Mouse (Mus musculus): Measurements from ENCODE around the gene Ppp1r17.
A peak's percentile ranks its signal among the peaks of the same experiment; 100 is the strongest.

The Ppp1r17 gene

DNA sequence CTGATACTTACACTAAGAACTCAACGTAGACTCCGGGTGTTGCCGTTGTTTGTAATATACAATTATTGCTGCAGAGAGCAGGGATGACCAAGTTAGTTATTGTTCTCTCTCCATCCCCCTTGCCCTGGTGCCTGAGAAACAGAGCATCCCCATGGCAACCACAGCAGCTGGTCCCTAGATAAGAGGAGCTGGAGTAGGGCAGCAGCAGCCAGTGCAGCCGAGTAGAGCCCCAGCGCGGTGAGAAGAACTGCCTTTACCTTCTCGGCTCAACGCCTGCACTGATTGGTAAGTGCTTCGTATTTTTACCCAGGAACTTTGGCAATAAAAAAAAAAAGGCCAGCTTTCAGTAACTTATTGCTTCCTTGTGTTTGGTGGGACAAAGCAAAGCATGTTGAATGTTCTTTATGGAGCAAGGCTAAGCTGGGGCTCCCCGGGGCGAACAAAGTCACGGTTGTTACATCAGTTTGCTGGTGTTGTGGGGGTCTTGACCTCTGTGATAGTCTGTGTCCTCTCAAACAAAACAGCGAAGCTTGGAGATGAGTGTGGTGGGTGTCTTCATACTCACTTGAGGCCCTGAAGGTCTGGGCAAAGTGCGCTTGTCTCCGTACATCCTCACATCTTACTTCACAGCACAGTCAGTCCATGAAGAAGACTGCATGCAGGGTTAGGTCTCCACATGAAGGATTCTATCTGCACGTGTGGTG is at the start of gene Ppp1r17:
Gene Ppp1r17, plus strand, starts transcription at position 207 of the 704 bp plus-strand sequence.
- no peak for DNase-seq (ENCODE audit: low spot score in 2 of 2)

DNA sequence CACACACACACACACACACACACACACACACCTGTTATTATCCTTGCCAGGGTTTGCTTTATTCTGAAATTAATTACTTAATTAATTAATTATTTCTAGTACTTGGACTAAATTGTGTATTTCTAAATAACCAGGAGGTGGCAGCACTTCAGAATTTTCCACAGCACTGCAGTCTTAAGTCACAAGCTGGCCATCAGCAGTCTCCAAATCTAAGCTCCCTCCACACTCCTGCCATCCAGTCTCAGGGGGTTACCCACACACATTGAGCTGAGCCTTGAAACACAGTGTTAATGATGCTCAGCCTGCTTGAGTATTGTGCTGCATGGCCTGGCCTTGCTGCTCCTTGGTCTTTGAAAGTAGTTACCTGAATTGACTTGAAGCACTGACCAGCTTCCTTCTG is 44.3 kb upstream of the Ppp1r17 start:
- DNase-seq (ENCODE audit: low spot score in 2 of 2) = no peak

DNA sequence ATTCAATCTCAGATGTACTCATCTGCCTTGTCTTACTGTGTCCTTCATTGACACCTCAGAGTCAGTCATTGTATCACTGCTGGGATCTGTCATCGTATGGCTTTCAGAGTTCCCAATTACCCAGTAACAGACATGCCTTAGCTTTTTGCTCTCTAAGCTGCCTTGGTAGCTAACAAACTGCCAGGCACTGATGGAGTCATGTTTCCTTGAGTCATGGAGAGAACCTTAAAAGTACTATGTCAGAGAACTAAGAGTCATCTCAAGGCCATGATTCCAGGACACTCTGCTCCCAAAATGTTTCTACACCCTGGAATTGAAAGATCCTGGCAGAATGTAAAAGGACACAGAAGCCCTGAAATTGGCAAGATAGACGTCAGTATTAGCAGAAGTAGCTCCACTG is 37.5 kb upstream of the Ppp1r17 start:
- no peak for DNase-seq (ENCODE audit: low spot score in 2 of 2)

DNA sequence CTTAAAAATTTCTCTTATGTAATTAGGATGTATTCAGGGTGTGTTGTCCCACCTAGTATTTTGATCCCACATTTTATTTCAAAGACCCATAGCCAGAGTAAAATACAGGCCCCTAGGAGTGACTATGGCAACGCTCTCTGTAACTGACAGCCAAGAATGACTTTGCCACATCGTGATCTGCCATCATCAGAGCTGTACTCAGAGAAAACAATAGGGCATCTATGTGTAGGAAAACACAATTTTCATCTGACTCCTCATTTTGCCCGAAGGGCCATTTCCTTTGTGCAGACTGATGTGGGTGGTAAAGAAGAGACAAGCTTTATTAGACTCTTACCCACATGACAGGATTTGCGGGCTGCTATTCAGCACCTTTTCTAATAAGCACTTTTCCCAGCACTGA is 8.6 kb upstream of the Ppp1r17 start:
- no peak for DNase-seq (ENCODE audit: low spot score in 2 of 2)

DNA sequence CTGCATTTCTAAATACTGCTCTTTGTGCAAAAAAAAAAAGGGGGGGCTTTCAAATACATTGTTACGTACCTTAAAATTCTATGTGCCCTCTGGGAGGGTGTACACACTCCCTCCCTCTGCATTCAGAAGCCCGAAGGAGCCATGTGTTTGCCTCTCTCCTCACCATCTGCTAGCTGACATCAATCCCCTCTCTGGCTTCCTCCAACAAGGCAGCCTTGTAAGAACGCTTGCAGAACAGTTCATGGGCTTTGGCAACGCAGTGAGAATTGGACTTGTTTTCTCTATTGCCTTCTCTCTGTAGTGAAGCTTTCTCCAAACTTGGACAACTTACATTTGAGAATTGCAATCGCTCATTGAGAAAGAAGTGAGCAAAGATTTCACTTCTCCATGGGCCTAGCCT is 4.9 kb upstream of the Ppp1r17 start:
- no peak for DNase-seq (ENCODE audit: low spot score in 2 of 2)

DNA sequence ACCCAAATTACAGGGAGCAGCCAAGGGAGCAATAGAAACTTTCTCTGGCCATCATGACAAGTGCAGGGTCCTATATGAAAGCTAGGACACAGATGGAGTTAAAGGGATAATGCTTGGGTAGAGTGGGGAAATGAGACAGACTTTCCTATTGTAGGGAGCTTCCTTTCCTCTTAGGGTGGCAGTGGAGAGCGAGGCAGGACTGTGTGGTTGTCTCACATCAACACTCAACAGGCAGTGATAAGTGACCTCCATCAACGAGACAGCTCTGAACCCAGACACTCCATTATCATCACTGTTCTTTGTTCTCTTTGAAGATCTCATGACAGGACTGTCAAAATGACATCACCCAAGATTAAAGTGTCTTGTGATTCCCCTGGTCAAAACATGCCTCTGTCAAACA is 2.3 kb downstream of the Ppp1r17 start:
- DNase-seq (ENCODE audit: low spot score in 2 of 2) = no peak

DNA sequence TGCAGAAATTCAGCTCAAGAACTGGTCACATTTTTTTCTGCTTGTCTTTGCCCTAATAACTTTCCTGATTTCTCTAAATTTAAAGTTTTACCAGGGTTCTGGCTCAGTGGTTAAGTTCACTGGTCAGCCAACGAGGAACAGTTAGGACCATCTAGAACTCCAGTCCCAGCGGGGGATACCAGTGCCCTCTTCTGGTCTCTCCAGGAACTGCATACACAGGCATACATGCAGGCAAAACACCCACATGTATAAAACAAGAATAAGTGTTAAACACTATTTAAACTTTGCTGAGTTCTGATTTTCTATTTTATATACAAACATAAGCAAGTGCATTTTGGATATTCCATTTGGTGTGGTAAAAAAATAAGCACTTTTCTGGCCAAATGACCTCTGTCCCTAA is 8.2 kb downstream of the Ppp1r17 start:
- no peak for DNase-seq (ENCODE audit: low spot score in 2 of 2)

DNA sequence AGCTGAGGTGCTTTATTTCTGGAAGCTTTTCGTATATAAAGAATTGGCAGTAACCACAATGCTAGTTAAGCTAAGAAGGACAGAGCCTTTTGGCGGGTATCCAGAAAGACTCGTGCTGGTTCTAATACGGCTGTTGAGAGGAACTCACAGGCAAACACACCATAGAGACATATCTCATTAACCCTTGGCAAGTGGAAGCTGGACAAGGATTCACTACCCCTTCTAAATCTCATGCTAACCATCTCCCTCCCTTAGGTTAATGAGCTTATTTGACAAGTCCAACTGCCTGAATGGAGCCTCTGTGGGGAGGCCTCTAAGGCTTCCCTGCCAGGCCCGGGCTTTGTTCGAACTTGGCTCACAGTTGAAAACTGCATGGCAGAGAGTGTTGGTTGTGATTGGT is 10.0 kb downstream of the Ppp1r17 start:
- DNase-seq (ENCODE audit: low spot score in 2 of 2) = no peak

DNA sequence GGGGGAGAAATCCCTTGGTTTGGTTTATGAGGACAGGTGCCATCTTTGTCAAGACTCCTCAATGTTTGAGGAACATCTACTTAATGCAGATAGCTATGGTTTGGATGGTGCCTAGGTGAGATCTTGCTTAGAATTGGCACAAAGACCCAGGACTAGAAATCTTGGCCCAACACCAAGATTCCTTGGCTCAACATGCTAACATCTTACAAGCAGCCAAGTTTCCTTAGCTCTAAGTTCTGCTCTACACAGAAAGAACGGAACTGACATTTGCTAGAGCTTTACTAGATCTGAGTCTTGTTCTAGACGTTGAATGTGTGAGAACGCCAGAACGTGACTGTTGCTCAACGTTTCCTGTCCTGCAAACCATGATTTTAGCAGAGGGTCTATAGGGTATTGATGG is 10.7 kb downstream of the Ppp1r17 start:
- DNase-seq (ENCODE audit: low spot score in 2 of 2) = no peak

DNA sequence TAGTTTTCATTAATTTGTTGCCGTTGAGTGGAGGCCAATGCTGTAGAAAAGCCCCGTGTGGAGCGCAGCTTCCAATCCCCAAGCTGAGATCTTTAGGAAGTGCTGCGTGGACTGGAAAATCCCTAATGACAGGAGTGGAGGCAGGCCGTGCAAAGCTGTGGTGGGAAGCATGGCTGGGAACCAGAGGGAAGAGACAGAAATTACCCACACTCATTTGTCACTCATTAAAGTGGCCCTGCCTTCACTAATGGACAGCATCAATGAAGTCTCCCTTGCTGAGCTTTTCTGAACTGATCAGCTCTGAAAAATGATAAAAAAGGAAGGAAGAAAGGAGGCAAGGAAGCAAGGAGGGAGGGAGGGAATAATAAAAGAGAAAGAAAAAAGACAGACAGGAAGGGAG is 12.7 kb downstream of the Ppp1r17 start:
- no peak for DNase-seq (ENCODE audit: low spot score in 2 of 2)

DNA sequence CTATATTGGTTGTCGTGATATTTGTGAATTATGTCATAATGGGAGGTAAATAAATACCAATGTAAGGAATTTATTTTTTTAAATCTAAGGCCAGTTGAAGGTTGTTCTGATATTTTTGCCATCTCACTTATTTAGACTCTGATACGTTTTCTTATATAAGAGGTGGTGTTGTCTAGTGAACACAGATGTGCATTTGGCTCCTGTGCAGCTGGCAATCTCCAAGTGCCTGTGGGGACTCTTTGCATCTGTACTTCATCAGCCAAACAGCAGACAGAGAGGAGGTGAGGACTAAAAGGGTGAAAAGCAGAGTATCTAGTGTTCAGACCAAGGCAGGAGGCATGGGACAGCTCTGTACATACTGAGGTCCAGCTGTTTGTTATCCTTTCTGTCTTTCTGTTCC is 14.9 kb downstream of the Ppp1r17 start:
- DNase-seq (ENCODE audit: low spot score in 2 of 2) = no peak

DNA sequence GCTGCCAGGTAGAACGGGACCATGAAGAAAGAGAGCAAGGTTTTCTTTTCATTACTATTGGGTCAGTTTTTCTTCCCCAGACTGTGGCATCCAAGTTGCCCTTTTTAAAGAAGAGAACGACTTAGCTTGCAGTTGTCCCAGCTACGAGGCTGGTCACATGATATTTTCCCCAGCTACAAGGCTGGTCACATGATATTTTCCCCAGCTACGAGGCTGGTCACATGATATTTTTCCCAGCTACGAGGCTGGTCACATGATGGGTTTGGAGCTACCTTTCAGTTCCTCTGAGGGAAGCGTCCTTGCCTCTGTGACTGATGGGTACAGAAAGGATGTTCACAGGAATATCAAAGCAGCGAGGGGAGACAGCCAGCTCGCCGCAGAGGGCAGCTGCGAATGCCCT is 17.8 kb downstream of the Ppp1r17 start:
- DNase-seq (ENCODE audit: low spot score in 2 of 2) = no peak

DNA sequence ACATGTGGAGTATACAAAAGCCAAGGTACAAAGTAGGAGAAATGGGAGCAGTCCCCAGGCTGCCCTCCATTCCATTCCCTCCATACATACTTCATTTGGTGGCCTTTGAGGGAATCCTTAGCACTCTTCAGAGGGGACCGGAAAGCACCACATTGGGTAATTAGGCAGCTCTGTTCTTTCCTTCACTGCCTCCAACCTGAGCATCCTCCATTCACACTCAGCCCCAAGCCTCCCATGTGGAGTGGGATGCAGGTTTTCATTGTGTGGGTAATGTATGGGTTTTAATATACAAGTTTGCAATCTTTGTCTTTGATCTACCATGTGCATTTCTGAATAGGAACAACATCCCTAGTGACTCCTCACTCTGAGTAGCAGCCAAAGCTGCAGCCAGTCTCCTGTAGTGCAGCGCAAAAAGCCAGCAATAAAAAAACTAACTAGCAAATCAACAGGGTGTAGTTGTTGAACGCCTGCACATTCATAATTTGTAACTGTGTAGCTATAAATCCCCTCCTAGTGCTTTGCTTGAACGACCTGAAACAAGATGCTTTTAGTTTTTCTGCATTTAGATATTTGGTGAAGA is 22.3 kb downstream of the Ppp1r17 start:
- DNase-seq (ENCODE audit: low spot score in 2 of 2) = no peak

DNA sequence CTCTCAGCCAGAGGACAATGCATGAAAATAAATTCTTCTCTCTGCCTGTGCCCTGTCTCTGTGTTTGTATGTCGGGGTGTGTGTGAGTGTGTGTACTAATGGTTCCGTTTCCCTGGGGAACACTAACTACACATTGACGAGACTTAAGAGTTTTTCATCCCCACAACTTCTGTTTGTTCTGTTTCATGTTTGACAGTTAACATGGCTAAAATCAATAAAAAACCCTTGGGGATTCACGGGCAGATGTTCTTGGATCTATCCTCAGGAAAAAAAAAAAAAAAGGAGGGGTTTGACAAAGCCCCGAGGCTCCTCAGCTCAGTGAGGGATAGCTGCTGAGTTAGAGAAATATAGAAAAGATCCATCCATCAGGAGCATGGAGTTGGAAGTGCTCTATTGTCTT is 27.0 kb downstream of the Ppp1r17 start:
- DNase-seq (ENCODE audit: low spot score in 2 of 2) = no peak

DNA sequence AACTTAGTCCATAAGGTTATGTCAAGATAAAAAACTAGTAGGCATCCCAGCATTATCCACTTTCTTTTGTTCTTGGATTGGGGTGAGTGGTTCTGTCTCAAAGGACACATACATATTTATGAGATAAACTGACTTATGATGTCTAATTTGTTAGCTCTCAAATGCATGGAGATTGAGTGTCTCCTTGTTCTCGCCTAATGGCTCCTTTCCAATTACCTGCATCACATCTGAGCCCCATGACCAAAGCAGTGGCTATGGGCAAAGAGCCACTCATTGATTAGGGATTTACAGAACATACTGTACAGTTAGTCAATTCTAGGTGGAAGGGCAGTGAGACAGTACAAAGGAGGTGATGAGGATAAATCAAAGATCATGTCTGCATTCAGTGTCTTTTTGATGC is 27.4 kb downstream of the Ppp1r17 start:
- no peak for DNase-seq (ENCODE audit: low spot score in 2 of 2)

DNA sequence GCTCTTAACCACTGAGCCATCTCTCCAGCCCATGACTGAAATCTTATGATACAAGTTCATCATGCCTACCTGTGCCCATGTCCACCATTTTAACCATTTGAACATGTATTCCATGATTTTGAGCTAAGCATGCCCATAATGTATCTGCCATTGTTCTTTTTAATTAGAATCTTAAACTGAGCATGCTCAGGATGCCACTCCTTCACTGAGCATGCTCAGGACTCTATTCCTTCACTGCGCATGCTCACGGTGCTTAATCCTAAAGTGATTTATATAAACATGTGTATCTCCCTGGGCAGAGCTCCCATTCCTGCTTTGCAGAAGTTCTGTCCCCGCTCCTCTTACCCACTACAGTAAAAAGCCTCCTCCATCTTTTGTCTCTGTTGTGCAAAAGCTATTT is 31.3 kb downstream of the Ppp1r17 start:
- DNase-seq (ENCODE audit: low spot score in 2 of 2) = no peak

DNA sequence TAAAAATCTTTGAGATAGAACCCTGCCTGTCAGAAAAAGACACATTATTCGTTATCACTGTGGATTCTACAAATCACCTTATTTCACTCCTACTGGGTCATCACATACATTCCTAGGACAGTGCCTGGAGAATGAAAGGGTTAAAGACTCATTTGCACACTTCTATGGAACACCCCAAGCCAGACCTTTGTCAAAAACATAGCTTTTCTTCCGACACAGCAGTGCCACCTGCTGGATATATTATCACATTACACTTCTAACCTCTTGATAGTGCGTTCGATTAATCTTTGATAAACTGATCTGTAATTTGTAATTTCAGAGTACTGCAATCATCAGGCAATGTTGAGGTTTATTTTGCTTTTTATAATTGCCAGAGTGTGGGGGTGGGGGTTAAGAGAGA is 31.8 kb downstream of the Ppp1r17 start:
- no peak for DNase-seq (ENCODE audit: low spot score in 2 of 2)

DNA sequence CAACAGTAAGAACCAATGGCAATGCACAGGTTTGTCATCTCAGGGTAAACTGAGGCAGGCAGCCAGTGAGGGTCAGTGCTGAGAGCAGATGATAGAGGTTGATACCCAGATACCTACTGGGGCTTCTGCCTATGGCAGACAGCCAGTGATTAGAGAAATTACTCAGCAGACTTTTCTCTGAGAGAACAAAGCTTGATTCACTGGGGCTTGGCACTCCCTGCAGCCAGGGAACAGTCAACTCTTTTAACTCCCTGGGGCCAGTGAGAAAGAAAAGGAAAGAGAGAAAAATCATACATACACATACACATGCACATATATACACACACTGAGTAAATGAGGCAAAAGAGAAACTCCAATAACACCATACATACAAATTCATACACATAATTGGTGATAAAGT is 46.4 kb downstream of the Ppp1r17 start:
- no peak for DNase-seq (ENCODE audit: low spot score in 2 of 2)

DNA sequence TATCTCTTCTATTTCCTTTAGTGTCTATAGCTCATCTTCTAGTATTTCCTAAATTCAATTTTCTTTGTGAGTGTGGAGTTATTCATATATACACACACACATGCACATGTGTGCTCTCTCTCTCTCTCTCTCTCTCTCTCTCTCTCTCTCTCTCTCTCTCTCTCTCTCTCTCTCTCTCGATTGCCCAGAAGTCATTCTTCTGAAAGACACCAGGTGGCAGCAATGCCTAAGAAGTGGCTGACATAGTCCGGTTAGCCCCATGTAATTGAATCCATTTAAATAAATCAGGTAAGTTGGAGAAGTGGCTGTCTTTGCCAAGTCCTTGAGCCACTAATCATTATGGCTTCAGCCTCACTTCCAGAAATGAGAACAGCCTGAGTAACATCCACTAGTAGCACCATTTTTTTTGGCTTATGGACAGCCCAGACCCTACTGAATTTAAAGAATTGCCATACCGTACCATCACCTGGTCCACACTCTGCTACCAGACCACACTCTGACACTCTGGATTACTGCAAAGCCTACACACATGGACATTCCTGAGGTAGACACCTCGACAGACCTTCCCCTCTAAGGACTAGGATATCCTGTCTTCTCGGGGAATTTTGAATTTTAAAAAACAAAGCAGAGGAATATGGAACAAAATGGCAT is 49.5 kb downstream of the Ppp1r17 start:
- DNase-seq (ENCODE audit: low spot score in 2 of 2) = peak in 1 of 2 experiments; percentile 20

DNA sequence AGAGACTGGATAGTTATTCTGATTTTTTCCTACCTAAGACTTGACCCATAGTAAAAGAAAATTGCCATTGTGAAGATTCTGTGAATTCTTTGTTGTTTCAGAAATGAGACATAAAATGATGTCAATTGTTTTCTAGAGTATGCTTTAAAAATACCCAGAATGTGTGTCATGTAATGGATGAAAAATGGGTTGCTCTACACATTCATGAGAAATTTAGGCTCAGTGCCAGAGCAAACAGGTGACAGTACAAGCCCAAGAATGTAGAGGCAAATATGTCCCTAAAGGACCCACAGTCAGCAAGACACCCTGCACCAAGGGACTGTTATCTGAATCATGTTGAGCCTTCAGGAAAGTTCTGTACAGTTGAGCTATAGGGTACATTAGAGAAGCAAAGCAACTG is 51.2 kb downstream of the Ppp1r17 start:
- DNase-seq (ENCODE audit: low spot score in 2 of 2) = no peak

DNA sequence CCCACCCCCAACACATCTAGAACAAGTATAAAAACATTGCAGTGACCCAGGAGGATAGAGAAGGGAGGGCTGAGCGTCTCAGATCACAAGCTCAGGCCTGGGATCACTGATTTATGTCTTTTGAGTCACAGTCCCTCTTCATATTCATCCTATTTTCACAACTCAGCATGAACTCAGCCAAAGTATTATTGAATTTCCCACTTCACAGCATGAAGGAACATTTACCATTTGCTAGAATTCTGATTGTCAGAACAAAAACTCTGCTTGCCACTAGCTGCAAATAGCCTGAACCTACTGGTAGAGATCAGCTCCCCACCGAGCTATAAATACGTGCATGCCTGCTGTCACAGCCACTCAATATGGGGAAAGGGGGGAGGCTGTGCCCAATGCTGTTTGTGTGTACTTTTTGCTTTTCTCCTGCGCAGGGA is 59.1 kb downstream of the Ppp1r17 start:
- DNase-seq (ENCODE audit: low spot score in 2 of 2) = no peak

Measured in frontal cortex, postnatal 14 days (tissue).